Mouse (Mus musculus) hindbrain, postnatal 0 days (tissue): ENCODE results near the gene Sik2. TPM values are rescaled to one million over a fixed set of nuclear protein-coding genes. Genes with fewer than 3 reads are reported as not detected.

Experiments
- ATAC-seq: fragments of 200-750 bp; cut with Nextera tagmentation; 2 replicates; pipeline ENCODE4 v1.8.0; 2017; ENCODE audit warnings: mild to moderate bottlenecking, moderate TSS enrichment, moderate library complexity
- DNase-seq: peaks from one replicate; pipeline ENCODE4 v3.0.0-alpha.2; 2015; ENCODE audit warnings: low spot score
- H3K27ac ChIP-seq: fragments of 300-500 bp; sonication (generic); 2 replicates; pipeline ENCODE4 v1.5.1; 2014; ENCODE audit warnings: mild to moderate bottlenecking
- H3K27me3 ChIP-seq: fragments of 300-500 bp; sonication (generic); 2 replicates; pipeline ENCODE4 v1.6.1; 2014; ENCODE audit warnings: low read length, mixed read lengths; ENCODE audit not compliant: insufficient read depth
- H3K36me3 ChIP-seq: fragments of 300-500 bp; sonication (generic); 2 replicates; pipeline ENCODE4 v1.6.1; 2014; ENCODE audit warnings: low read length, mixed read lengths; ENCODE audit not compliant: insufficient read depth
- H3K4me1 ChIP-seq: fragments of 300-500 bp; sonication (generic); 2 replicates; pipeline ENCODE4 v1.6.1; 2014; ENCODE audit warnings: antibody characterized with exemption, low read length, mixed read lengths; ENCODE audit not compliant: insufficient read depth
- H3K4me2 ChIP-seq: fragments of 300-500 bp; sonication (generic); 2 replicates; pipeline ENCODE4 v1.6.1; 2014; ENCODE audit warnings: low read depth, mild to moderate bottlenecking, low read length, moderate library complexity, mixed read lengths
- H3K4me3 ChIP-seq: fragments of 300-500 bp; sonication (generic); 2 replicates; pipeline ENCODE4 v1.5.1; 2014; ENCODE audit warnings: low read length
- H3K9ac ChIP-seq: fragments of 300-500 bp; sonication (generic); replicated peaks from 2 replicates; pipeline ENCODE4 v1.6.1; 2014; ENCODE audit warnings: mild to moderate bottlenecking, low read length, moderate library complexity, mixed read lengths
- H3K9me3 ChIP-seq: fragments of 300-500 bp; sonication (generic); 2 replicates; pipeline ENCODE4 v1.6.1; 2016; ENCODE audit warnings: low read length, mixed read lengths
- CTCF ChIP-seq: IDR thresholded peaks from 2 replicates; pipeline ENCODE4 v1.5.1; 2016; ENCODE audit warnings: antibody characterized with exemption, control low read depth, low read depth
- WGBS: fragments of 180-500 bp; shearing (Covaris S2); extraction: QIAGEN DNeasy Blood & Tissue Kit; methylation state at CpG from one replicate; pipeline ENCODE4 v1.1.7; 2014; 5-methylcytosine and 5-hydroxymethylcytosine counted together
- polyA plus RNA-seq: library from polyadenylated mRNA; unstranded; fragments of >200 nt; fragmentation: Nextera tagmentation; extraction: Ambion mirVana; gene quantifications from 2 replicates; pipeline ENCODE4 v1.2.1, GENCODE M21; 2015
- total RNA-seq: library from RNA; depleted of rRNA; stranded (reverse); fragments of >200 nt; gene quantifications from 2 replicates; pipeline ENCODE4 v1.2.3, GENCODE M21; 2014; rRNA removed

Sik2 gene
- total RNA-seq (24.4 and 26.1 TPM in 2 replicates), polyA plus RNA-seq (11.7 and 13.0 TPM in 2 replicates)

DNA sequence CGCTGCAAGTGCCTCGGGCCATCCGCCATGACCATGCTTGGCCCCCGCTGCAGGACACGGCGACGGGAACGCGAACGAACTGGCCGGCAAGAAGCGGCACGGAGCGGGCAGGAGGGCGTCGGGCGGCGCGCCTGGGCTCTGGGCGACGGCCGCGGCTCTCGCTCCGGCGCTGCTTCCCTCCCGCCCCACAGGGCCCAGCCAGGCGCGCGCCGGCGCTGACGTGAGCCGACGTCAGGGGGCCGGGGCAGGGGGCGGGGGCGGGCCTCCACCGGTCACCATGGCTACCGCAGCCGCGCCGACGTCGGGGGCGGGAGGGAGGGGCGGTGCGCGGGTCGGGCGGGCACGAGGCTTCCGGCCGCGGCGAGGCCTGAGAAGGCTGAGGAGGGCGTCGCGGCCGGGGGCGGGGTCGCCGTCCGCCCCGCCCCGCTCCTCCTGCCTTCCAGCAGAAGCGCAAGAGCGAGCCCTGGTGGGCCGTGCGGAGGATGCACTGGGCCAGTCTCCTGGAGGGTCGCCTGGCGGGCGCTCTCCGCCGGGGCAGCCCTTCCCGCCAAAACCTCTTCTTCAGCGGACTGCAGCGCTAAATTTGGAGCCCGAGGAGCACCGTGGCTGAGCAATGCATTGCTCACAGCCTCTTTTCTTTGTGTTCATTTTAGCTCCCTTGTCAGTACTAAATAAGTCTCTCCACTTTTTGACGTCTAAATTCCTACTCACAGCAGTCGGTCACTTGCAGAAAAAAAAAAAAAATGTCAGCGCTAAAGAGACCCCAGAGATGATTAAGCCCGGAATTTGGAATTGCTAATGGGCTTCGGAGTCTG lies at the start of gene Sik2:
Sik2 (minus strand) TSS at position 233 of the 815 bp plus-strand sequence.
- Histone ChIP-seq H3K4me3 (peak within 1 kb of the TSS; percentile 96), H3K9ac (peak within 1 kb of the TSS; percentile 89), H3K27me3 (no peaks in the 10 kb centered on the region), H3K4me1 (no peaks in the 10 kb centered on the region), H3K9me3 (no peaks in the 10 kb centered on the region), H3K4me2 (peak within 1 kb of the TSS; percentile 77), H3K36me3 (no peaks in the 10 kb centered on the region), H3K27ac (peak within 1 kb of the TSS; percentile 86)
- under 1% methylated on average over 35 of the region's 85 CpGs for WGBS
- ATAC-seq (peak; percentile 98), DNase-seq (peak; percentile 97)
- peak; percentile 82 for TF ChIP-seq CTCF

DNA sequence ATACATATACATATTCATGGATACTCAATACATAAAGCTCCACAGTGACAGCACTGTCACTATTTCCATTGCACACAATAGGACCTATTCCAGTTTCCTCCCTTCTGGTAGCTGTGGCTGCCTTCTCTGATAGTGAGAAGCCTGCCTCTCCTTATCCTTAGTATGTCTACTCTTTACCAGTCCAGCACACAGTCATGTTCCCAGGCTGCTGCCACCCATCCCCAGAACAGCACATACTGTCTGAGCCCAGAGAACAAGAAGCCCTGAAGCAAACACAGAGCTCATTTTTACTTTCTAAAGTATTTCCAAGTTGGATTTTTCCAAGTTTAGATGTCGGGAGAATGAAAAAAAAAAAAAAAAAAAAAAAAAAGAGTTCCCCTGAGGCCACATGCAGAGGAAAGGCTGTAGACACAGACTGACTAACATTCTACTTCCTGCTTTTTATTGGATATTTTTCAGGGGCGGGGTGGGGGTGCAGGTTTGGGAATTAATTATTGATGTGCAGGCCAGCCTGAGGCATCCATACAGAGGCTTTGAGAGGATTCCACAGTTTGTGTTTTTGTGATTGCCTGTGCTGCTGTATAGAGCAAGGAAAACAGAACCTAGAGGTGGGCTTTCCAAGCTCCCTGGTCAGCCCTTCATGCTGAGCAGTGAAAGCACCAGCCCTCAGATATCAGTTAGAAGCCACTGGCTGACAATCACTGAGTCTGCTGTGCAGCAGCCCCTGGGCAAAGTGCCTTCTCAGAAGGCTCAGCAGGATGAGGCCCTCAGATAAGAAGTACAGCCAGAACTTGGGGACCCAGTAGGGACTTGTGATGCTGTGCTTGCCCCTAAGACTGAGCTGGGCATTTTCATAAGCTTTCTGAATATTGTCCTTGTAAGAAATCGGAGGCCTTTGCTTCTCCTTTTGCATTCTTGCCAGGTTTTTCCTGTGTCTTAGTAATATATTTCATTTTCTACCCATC lies 47.8 kb upstream of the Sik2 start:
- Histone ChIP-seq H3K4me3 (no peak overlapping the region), H3K27me3 (no peaks in the 10 kb centered on the region), H3K9ac (no peak overlapping the region), H3K36me3 (no peaks in the 10 kb centered on the region), H3K9me3 (no peaks in the 10 kb centered on the region), H3K27ac (no peak overlapping the region), H3K4me2 (no peak overlapping the region), H3K4me1 (no peaks in the 10 kb centered on the region)
- DNase-seq (no peak), ATAC-seq (no peak)
- WGBS, result 73% methylated on average over 3 of the region's 3 CpGs
- TF ChIP-seq CTCF, result no peak

DNA sequence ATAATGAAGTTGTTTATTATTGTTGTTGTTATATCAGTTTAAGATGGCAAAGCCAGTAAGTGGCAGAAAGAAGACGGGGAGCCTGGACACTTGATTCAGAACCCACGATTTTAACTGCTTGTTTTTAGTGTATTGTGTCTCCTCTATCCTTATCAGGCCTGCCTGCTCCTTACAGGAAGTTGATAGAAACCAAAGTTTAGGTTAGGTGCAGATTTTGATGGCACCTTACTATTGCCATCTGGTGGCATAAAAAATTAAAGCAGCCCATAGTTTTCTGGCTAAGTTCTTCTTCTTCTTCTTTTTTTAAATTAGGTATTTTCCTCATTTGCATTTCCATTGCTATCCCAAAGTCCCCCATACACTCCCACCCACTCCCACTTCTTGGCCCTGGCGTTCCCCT lies 43.3 kb upstream of the Sik2 start:
- H3K4me1 ChIP-seq, result no peaks in the 10 kb centered on the region
- H3K36me3 ChIP-seq, result no peaks in the 10 kb centered on the region
- H3K27ac ChIP-seq, result no peak overlapping the region
- H3K27me3 ChIP-seq, result no peaks in the 10 kb centered on the region
- 83% methylated on average over 3 of the region's 3 CpGs for whole genome bisulfite sequencing
- peak; percentile 49; the same call in 1 of the 2 replicates for TF ChIP-seq CTCF
- H3K9me3 ChIP-seq, result no peaks in the 10 kb centered on the region
- H3K4me3 ChIP-seq, result no peak overlapping the region
- ATAC-seq (no peak), DNase-seq (no peak)
- H3K9ac ChIP-seq, result no peak overlapping the region
- H3K4me2 ChIP-seq, result no peak overlapping the region

DNA sequence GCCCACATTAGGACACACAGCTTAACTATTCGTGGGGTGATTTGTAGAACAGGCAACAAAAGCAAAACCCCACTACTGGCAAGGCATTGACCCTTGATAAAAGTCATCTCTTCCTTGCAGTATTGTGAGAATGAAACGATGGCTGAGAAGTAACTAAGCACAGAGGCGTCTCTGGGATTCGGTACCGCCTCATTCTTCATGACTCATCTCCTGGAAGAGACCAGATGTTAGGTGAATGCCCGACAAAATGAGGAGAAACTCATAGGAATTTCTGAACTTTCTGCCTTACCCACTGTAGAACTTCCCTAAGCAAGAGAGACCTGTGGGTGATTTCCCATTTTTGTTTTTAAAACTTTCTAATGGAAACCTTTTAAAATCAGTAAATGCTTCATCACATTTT lies 33.3 kb upstream of the Sik2 start:
- WGBS, result 83% methylated on average over 6 of the region's 6 CpGs
- no peaks in the 10 kb centered on the region for H3K36me3 ChIP-seq
- H3K4me3 ChIP-seq, result no peak overlapping the region
- H3K9me3 ChIP-seq, result no peaks in the 10 kb centered on the region
- H3K4me2 ChIP-seq, result no peak overlapping the region
- no peak for DNase-seq
- H3K9ac ChIP-seq, result no peak overlapping the region
- ATAC-seq, result no peak
- no peak for TF ChIP-seq CTCF
- H3K27me3 ChIP-seq, result no peaks in the 10 kb centered on the region
- H3K27ac ChIP-seq, result no peak overlapping the region
- H3K4me1 ChIP-seq, result no peaks in the 10 kb centered on the region

DNA sequence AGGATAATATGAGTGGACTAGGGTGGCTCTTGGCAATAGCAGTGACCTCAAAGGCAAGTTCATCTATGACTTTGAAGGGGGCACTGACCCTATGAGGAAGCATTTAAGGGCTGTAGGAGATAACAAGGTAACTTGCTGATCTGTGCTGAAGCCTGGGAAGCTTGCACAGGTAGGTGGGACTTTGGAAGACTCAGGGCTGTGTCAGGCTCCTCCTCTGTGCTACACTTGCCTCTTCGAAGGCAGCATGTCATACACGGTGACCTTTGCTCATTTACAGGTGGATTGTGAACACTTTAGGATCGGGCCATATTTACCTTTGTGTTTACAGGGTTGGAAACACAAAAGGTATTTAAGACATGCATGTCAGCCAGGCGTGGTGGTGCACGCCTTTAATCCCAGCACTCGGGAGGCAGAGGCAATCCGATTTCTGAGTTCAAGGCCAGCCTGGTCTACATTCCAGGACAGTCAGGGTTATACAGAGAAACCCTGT lies 32.7 kb upstream of the Sik2 start:
- WGBS, result 91% methylated on average over 7 of the region's 7 CpGs
- no peaks in the 10 kb centered on the region for H3K27me3 ChIP-seq
- DNase-seq (no peak), ATAC-seq (no peak)
- H3K9me3 ChIP-seq, result no peaks in the 10 kb centered on the region
- no peak overlapping the region for H3K4me2 ChIP-seq
- no peak overlapping the region for H3K27ac ChIP-seq
- no peak overlapping the region for H3K9ac ChIP-seq
- no peak for TF ChIP-seq CTCF
- no peaks in the 10 kb centered on the region for H3K36me3 ChIP-seq
- no peaks in the 10 kb centered on the region for H3K4me1 ChIP-seq
- no peak overlapping the region for H3K4me3 ChIP-seq

DNA sequence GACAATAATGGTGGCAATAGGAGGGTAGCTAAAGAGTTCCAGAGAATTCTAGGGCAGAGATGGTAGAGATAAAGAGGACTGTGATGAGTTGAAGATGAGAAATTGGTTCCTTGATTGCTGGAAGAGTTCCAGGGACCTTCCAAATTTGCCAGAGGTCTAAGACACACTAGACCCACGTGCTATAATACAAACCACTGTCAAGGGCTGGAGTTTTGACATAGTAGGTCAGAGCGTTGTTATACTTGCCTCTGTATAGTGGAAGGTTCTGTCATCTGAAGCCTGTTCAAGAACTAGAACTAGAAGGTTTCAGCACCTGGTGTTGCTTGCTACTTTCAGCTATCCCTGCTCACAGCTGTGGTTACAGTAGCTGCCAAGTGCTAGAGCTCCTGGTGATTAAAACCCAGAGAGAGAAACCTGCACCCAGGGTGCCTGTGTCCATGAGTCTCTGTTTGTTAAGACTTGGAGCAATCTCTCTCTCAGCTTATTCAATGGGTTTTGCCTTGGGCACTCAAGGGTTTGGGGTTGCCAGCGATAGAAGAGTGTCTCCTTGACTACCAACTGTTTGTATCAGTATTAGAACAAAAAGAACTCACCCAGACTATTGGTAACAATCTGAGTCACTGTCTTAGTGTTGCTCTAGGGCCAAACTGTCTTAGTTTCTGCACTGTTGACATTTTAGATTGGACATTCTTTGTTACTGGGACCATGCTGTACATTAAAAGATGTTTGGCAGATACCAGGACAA lies 24.1 kb upstream of the Sik2 start:
- no peak for TF ChIP-seq CTCF
- Histone ChIP-seq H3K27me3 (no peaks in the 10 kb centered on the region), H3K9me3 (no peaks in the 10 kb centered on the region), H3K4me3 (no peak overlapping the region), H3K36me3 (no peaks in the 10 kb centered on the region), H3K4me2 (no peak overlapping the region), H3K27ac (no peak overlapping the region), H3K9ac (no peak overlapping the region), H3K4me1 (no peaks in the 10 kb centered on the region)
- ATAC-seq (no peak), DNase-seq (no peak)
- WGBS, result 66% methylated on average over 3 of the region's 3 CpGs
